Mouse (Mus musculus): Measurements from ENCODE around the gene Dctn5. TPM values are rescaled to one million over a fixed set of nuclear protein-coding genes. Genes with fewer than 3 reads are reported as not detected.
A peak's percentile ranks its signal among the peaks of the same experiment; 100 is the strongest.

The Dctn5 gene
- total RNA-seq, 2 experiments from 2014 or later = 51.9 to 52.1 TPM

DNA sequence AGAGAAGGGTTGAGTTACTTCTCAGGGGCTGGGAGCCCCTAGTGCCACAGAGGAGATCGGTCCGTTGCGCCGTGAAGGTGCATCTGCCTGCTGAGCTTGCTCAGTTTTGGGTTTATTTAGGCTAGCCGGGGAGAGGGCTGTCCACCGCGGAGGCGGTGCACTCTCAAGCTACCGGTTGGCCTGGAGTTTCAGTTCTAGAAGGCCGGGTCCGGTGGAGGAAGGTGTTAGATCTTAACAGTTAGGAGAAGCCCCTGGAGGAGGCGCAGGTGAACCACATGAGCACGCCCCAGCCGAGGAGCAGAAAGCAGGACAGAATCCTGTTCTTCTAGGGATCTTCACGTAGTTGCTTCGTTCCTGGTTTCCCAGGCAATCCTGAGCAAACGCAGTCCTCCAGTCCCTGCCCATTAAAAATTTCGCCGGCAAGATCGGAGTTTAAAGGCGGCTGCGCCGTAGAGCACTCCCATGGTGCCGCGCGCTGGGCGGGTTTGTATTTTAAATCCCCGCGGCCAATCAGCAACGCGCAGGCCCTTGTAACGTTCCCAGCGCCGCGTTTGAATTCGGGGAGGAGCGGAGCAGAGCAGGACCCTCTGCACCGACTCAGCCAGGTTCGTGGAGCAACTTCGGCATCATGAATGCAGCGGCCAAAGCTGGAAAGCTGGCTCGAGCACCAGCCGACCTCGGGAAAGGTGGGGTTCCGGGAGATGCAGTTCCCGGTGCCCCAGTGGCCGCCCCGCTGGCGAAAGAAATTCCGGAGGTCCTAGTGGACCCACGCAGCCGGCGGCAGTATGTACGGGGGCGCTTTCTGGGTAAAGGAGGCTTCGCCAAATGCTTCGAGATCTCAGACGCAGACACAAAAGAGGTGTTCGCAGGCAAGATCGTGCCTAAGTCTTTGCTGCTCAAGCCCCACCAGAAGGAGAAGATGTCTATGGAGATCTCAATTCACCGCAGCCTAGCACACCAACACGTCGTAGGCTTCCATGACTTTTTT, 26.4 kb downstream of the Dctn5 start, which contains the start of gene Plk1:
Gene Plk1 (plus strand): TSS at position 525 of the 988 bp plus-strand sequence.
- DNase-seq (ENCODE audit: low spot score in 2 of 2) = peak; percentile 59 to 79

DNA sequence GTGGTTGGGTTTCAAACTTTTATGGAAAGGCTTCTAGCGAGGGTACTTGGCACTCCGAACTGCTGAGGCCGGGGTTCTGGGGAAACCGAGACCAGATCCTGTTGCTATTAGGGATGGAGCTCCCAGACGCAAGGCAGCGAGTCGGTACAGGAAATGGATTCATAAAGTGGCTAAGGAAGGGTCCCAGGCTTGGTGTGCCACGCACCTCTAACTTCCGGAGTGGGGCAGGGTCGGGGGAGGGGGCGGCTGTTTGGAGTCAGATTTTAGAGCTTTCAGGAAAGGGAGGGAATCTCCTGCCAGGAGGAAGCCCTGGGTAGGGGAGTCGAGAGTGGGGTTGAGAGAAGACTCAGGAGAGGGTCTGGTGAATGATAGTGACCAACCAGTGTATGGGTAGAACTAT, 27.2 kb downstream of the Dctn5 start:
- DNase-seq (ENCODE audit: low spot score in 2 of 2) = no peak

DNA sequence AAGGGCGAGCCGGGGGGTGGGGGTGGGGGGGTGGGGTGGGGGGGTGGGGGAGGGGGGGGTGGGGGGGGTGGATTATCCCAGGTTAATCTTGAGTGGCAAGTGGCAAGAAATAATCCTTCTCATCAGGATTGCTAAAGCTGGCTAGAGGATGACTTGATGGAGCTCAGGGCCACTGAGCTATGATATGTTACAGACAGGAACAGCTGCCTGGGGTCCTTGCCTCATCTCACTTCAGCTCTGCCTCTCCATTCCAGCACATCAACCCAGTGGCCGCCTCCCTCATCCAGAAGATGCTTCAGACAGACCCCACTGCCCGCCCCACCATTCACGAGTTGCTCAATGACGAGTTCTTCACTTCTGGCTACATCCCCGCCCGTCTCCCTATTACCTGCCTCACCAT, 30.9 kb downstream of the Dctn5 start:
- DNase-seq (ENCODE audit: low spot score in 2 of 2) = no peak

DNA sequence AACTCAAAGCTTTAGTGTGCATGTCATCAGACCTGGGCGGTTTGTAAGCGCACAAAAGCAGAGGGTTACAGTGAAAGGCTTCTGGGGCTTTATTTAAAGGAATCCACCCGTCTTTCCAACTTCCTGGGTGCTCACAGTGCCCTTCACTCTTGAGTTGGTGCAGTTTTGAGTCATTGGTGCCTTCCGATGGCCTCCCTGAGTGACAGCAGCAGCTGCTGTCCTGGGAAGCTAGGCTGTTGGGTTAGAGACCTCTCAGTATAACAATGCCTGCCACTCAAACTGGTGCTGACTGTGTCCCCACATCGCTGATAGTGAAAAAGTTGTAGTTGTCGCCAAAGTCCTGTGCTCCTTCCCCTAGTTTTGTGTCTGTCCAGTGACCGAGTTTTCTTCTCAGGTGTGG, 34.4 kb downstream of the Dctn5 start:
- no peak for DNase-seq (ENCODE audit: low spot score in 2 of 2)

DNA sequence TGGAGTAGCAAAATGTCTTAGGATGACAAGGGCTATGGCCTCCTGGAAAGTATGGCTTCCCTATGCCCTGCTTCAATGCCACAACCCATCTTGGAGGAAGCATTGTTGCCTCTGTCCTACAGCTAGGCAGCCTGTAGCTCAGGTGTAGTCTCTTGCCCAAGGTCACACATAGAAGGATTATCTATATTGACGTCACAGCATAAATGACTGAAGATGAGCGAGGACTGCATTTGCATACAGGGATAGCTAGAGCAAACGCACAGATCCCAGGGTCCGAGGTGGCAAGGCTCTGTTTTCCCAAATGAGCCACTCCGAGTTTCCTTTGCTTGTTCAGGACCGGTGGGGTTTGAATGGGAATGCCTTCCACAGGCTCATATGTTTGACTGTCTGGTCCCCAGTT, 37.9 kb downstream of the Dctn5 start:
- DNase-seq (ENCODE audit: low spot score in 2 of 2) = no peak

DNA sequence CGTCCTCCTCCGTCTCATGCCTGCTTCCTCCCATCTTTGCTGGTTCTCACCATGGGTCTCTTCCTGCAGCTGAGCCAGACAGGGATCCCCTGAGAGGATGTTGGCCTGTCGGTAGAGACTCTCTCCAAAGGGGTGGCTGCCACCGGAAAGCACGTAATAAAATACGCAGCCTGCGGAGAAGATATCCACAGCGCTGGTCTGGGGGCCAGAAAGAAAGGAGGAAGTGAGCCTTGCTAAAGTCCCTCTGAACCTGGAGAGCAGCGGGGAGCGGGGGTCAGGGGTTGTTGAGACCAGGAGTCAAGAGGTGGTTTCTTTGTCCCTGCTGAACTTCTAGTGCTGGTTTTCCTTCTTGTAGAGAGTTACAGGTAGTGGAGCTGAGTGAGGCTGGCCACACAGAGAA, 38.8 kb downstream of the Dctn5 start:
- DNase-seq (ENCODE audit: low spot score in 2 of 2) = no peak

DNA sequence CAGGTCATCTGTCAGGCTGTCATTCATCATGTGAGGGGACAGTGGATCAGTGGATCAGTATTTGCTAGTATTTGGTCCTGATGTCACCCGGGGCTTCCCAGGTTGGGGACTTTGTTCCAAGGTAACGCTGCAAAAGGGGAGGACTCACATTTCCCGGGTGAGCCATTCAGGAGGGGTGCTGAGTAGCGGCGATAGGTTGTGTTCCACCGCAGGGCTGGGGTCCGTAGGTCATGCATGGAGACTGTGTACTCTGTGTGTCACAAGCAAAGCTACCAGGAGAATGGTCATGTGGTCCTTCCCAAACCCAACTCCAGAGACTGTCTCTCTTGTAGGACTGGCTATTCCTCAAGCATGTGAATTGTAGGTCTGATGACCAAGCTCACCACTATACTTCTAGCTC, 47.9 kb downstream of the Dctn5 start:
- DNase-seq (ENCODE audit: low spot score in 2 of 2) = no peak

DNA sequence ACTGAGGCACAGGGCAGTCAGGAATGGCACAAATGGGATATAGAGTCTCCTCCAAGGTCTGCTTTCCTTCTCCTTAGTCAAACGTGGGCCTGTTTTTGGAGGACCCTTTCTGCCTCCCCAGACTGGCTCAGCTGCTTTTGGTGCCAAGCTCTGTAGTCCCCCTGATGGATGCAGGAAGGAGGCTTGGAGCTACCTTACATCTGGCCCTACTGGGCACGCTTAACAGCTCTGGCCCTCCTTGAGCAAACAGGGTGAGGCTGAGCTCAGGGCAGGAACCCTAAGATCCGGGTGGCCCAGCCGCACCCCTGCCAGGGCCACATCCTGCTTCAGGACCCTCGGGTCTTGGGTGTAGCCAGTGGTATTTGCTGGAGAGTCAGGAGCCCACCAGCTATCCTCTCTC, 51.7 kb downstream of the Dctn5 start:
- DNase-seq (ENCODE audit: low spot score in 2 of 2) = no peak

DNA sequence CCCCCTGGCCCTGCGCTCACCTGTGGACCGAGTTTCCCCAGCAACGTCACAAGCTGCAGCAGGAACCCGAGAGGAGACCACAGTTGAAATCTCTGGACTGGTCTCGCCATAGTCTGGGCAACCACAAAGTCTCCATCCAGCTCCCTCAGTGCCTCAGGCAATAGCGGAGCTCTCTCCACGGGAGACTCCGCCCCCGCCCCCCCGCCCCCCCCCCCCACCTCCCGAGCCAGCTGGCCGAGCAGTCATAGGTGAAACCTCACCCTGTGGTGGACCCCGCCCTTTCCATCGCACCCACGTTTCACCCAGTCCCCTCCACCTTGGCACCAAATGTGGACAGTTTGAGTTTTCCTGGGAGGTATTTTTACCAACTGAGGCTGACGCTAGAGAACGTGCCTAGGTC, 53.2 kb downstream of the Dctn5 start, which contains the start of gene Ern2:
Gene Ern2 (minus strand): TSS at position 165 of the 400 bp plus-strand sequence.
- no peak for DNase-seq (ENCODE audit: low spot score in 2 of 2)

DNA sequence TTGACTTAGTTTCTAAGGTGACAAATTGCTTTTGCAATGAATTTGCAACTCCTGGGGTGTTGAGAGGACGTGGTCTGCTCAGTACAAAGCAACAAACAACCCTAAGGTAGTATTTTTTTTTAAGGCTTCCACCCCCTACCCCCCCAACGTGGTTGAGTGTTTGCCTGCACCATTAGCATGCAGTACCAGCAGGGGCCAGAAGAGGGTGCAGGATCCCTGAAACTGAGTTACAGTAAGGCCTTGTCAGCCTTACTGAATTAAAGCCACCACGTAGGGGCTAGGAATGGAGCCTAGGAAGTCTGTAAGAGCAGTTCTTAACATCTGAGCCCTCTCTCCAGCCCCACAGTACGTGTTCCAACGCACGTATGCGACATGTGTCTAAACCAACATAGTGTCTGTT, 56.6 kb downstream of the Dctn5 start:
- DNase-seq (ENCODE audit: low spot score in 2 of 2) = peak in 1 of 2 experiments; percentile 35

DNA sequence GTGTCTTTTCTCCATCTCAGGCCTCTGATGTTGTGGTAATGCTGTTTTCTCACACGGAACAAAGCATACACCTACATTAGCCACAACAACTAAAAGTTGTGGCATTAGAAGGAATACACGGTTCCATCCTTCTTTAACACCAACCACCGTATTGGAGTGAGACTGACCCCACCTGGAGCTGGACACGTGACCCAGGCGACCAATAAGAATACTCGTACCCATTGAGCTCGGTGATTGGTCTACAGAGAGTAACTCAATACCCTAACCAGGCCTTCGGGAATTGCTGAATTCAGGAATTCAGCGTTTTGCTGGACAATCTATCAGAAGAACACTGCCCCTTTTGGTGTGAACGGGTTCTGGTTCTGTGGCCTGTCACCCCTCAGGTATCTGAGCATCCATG, 58.3 kb downstream of the Dctn5 start:
- no peak for DNase-seq (ENCODE audit: low spot score in 2 of 2)

DNA sequence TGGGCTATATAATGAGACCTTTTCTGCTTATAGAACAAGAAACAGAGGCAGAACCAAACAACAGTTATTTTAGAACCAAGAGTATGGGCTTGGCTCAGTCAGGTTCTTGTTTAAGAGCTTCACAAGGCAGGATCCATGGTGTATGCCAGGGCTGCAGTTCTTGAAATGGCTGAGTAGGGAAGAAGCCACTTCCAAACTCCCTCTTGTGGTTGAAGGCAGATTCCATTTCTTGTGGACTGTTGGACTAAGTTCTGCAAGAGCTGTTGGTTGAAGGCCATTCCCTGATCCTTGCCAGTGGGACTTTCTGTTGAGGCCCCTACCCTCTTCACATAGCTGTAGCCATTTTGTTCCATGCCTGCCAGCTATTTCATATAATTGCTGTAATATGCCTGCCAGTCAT, 61.1 kb downstream of the Dctn5 start:
- DNase-seq (ENCODE audit: low spot score in 2 of 2) = no peak

DNA sequence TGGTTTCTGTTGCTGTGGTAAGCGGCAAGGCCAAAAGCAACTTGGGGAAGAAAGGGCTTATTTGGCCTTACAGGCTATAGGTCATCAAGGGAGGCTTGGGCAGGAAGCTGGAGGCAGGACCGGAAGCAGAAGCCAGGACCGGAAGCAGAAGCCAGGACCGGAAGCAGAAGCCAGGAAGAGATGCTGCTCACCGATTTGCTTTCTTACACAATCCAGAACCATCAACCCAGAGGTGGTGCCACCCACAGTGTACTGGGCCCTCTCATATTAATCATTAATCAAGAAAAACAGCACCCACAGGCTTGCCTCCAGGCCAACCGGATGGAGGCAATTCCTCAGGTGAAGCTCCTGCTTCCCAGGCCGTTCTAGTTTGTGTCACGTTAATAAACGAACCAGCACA, 63.9 kb downstream of the Dctn5 start:
- no peak for DNase-seq (ENCODE audit: low spot score in 2 of 2)

DNA sequence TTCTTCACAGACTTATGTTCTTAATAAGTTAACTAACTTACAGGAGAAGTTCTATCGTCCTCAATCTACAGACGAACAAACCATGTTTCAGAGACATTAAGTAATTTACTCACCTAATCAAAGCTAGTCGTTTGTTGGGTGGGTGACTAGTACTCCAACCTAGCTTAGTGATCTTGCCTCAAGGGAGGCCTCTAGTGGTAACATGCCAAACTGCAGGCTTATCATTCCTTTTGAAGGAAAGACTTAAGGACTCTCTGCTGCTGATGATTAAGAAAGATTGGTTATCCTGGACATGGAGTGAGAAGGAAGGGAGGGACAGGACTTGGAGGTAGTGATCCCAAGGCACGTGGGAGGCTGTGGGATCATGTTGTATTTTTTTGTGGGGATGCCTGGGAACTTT, 64.5 kb downstream of the Dctn5 start:
- peak in 1 of 2 experiments; percentile 24 for DNase-seq (ENCODE audit: low spot score in 2 of 2)

Other genes starting within 250 kb of the Dctn5 start
- 10 to 100 TPM; 12.2 to 14.0 TPM for gene Cog7, start 151.3 kb upstream of the Dctn5 start, total RNA-seq (2021)
- 10 to 100 TPM; 47.7 to 52.9 TPM for gene Gga2, start 111.8 kb upstream of the Dctn5 start, total RNA-seq (2021)
- gene Ubfd1, start 65.9 kb upstream of the Dctn5 start, total RNA-seq (2021) = 10 to 100 TPM; 53.0 to 57.4 TPM
- gene Ears2, start 65.8 kb upstream of the Dctn5 start, total RNA-seq (2021) = 10 to 100 TPM; 13.2 to 14.1 TPM
- 100 to 1,000 TPM; 476 to 560 TPM for gene Ndufab1, start 31.2 kb upstream of the Dctn5 start, total RNA-seq (2021)
- gene Palb2, start 56 bp upstream of the Dctn5 start, total RNA-seq (2021) = 1 to 10 TPM; 2.0 to 2.4 TPM
- gene Plk1, start 26.4 kb downstream of the Dctn5 start, total RNA-seq (2021) = 10 to 100 TPM; 15.1 to 18.8 TPM
- gene Ern2, start 53.2 kb downstream of the Dctn5 start, total RNA-seq (2021) = not detected
- gene Chp2, start 86.5 kb downstream of the Dctn5 start, total RNA-seq (2021) = 1 to 10 TPM; 5.1 to 5.4 TPM
- 1 to 10 TPM; 4.4 to 5.8 TPM for gene Prkcb, start 155.7 kb downstream of the Dctn5 start, total RNA-seq (2021)